Mouse (Mus musculus) G1E (cell line): Measurements from ENCODE around the gene Lpar4. TPM values are rescaled to one million over a fixed set of nuclear protein-coding genes. Genes with fewer than 3 reads are reported as not detected.

Source experiments
- ATAC-seq: 2 replicates; pipeline ENCODE4 v1.8.0; 2016; ENCODE audit warnings: mild to moderate bottlenecking; ENCODE audit not compliant: insufficient number of reproducible peaks, poor library complexity, low FRiP score, severe bottlenecking; ENCODE audit errors: extremely low read depth
- DNase-seq: peaks from one replicate; pipeline ENCODE4 v3.0.0; 2012; ENCODE audit warnings: low spot score
- H3K27me3 ChIP-seq: 2 replicates; pipeline ENCODE4 v1.6.1; 2012; ENCODE audit warnings: mild to moderate bottlenecking, low read length, inconsistent platforms; ENCODE audit not compliant: insufficient read depth
- H3K36me3 ChIP-seq: replicated peaks from 2 replicates; pipeline ENCODE3; 2012; ENCODE audit warnings: mild to moderate bottlenecking, inconsistent platforms
- H3K4me1 ChIP-seq: 2 replicates; pipeline ENCODE4 v1.6.1; 2012; ENCODE audit warnings: low read depth, low read length, inconsistent platforms, mixed read lengths; ENCODE audit not compliant: insufficient read depth
- H3K4me3 ChIP-seq: 2 replicates; pipeline ENCODE4 v1.5.1; 2012; ENCODE audit warnings: low read depth, mild to moderate bottlenecking, inconsistent platforms, low read length, moderate library complexity, mixed read lengths
- H3K9me3 ChIP-seq: replicated peaks from 2 replicates; pipeline ENCODE4 v1.6.1; 2012; ENCODE audit warnings: inconsistent platforms
- CTCF ChIP-seq: IDR thresholded peaks from 2 replicates; pipeline ENCODE4 v1.5.1; 2012; ENCODE audit warnings: low read depth, low read length, inconsistent platforms, mixed read lengths
- GATA1 ChIP-seq: IDR thresholded peaks from 2 replicates; pipeline ENCODE4 v1.6.1; 2012; ENCODE audit warnings: borderline replicate concordance, low read length, inconsistent platforms, mixed read lengths
- GATA2 ChIP-seq: IDR thresholded peaks from 2 replicates; pipeline ENCODE4 v1.6.1; 2012; ENCODE audit warnings: low read depth, low read length, inconsistent platforms, borderline replicate concordance
- POLR2AphosphoS5 ChIP-seq: IDR thresholded peaks from 2 replicates; pipeline ENCODE4 v1.6.1; 2012; ENCODE audit warnings: low read depth, low read length, inconsistent platforms; ENCODE audit not compliant: insufficient replicate concordance
- TAL1 ChIP-seq: conservative IDR thresholded peaks from 2 replicates; pipeline ENCODE4 v1.6.1; 2012; ENCODE audit warnings: low read depth, low read length, inconsistent platforms, mixed read lengths
- polyA plus RNA-seq: library from polyadenylated mRNA; stranded (reverse); fragments of >175 nt; gene quantifications from 2 replicates; pipeline ENCODE4 v1.2.3, GENCODE M21; 2012
- total RNA-seq, 2 experiments: library from RNA; stranded (forward) in 1 of 2; stranded (reverse) in 1 of 2; fragments of 200-1000 nt in 1 of 2; fragments of >200 nt in 1 of 2; fragmentation: Nextera tagmentation in 1 of 2; gene quantifications; 2 replicates each; pipeline ENCODE4 v1.2.3; 2014 to 2017

Lpar4 gene
- total and polyA plus RNA-seq, 3 experiments: 0.33 to 0.38 TPM; not detected in 1

- Histone ChIP-seq H3K9me3 (no peaks in the 10 kb centered on the region), H3K4me1 (no peaks in the 10 kb centered on the region), H3K36me3 (no peaks in the 10 kb centered on the region), H3K4me3 (no peak overlapping the region), H3K27me3 (no peaks in the 10 kb centered on the region)
- no peak for DNase-seq
- TF ChIP-seq GATA1: no peak
- TF ChIP-seq CTCF: no peak
- TF ChIP-seq POLR2AphosphoS5: no peak
- TF ChIP-seq TAL1: no peak
- no peak for TF ChIP-seq GATA2
- no peak for ATAC-seq
Measured at GRCm38 (mm10) chrX:106924572-106924971, 4.1 kb downstream of the Lpar4 start.

GRCm38 (mm10) chrX:106939326-106939725, 18.9 kb downstream of the Lpar4 start:
- H3K4me3 ChIP-seq: no peak overlapping the region
- no peak for ATAC-seq
- TF ChIP-seq TAL1: no peak
- TF ChIP-seq GATA1: no peak
- no peak for TF ChIP-seq POLR2AphosphoS5
- TF ChIP-seq CTCF: no peak
- no peak for TF ChIP-seq GATA2
- no peaks in the 10 kb centered on the region for H3K9me3 ChIP-seq
- no peaks in the 10 kb centered on the region for H3K27me3 ChIP-seq
- no peak for DNase-seq
- H3K4me1 ChIP-seq: no peaks in the 10 kb centered on the region
- no peaks in the 10 kb centered on the region for H3K36me3 ChIP-seq

- Histone ChIP-seq H3K27me3 (no peaks in the 10 kb centered on the region), H3K4me3 (no peak overlapping the region), H3K9me3 (no peaks in the 10 kb centered on the region), H3K4me1 (no peaks in the 10 kb centered on the region), H3K36me3 (no peaks in the 10 kb centered on the region)
- DNase-seq: no peak
- no peak for ATAC-seq
- TF ChIP-seq CTCF: no peak
- TF ChIP-seq POLR2AphosphoS5: no peak
Measured at GRCm38 (mm10) chrX:106950558-106950957, 30.1 kb downstream of the Lpar4 start.

- ATAC-seq: no peak
- no peak for TF ChIP-seq GATA2
- no peak for TF ChIP-seq CTCF
- no peak for TF ChIP-seq GATA1
- TF ChIP-seq POLR2AphosphoS5: no peak
- TF ChIP-seq TAL1: no peak
- H3K27me3 ChIP-seq: no peaks in the 10 kb centered on the region
- H3K4me3 ChIP-seq: no peak overlapping the region
- no peaks in the 10 kb centered on the region for H3K4me1 ChIP-seq
- DNase-seq: no peak
- no peaks in the 10 kb centered on the region for H3K9me3 ChIP-seq
- no peaks in the 10 kb centered on the region for H3K36me3 ChIP-seq
Measured at GRCm38 (mm10) chrX:106951016-106951415, 30.6 kb downstream of the Lpar4 start.

GRCm38 (mm10) chrX:106953840-106954239, 33.4 kb downstream of the Lpar4 start:
- no peaks in the 10 kb centered on the region for H3K4me1 ChIP-seq
- no peaks in the 10 kb centered on the region for H3K9me3 ChIP-seq
- TF ChIP-seq GATA1 (no peak), GATA2 (no peak), TAL1 (no peak), POLR2AphosphoS5 (no peak), CTCF (no peak)
- ATAC-seq: no peak
- no peak for DNase-seq
- H3K4me3 ChIP-seq: no peak overlapping the region
- H3K36me3 ChIP-seq: no peaks in the 10 kb centered on the region
- H3K27me3 ChIP-seq: no peaks in the 10 kb centered on the region

- ATAC-seq: no peak
- no peak for DNase-seq
- Histone ChIP-seq H3K4me3 (no peak overlapping the region), H3K9me3 (no peaks in the 10 kb centered on the region), H3K27me3 (no peaks in the 10 kb centered on the region), H3K4me1 (no peaks in the 10 kb centered on the region), H3K36me3 (no peaks in the 10 kb centered on the region)
- TF ChIP-seq GATA2: no peak
- no peak for TF ChIP-seq TAL1
- no peak for TF ChIP-seq CTCF
- TF ChIP-seq POLR2AphosphoS5: no peak
- TF ChIP-seq GATA1: no peak
Measured at GRCm38 (mm10) chrX:106962233-106962632, 41.8 kb downstream of the Lpar4 start.

GRCm38 (mm10) chrX:106964326-106964725, 43.9 kb downstream of the Lpar4 start:
- ATAC-seq: no peak
- Histone ChIP-seq H3K4me3 (no peak overlapping the region), H3K4me1 (no peaks in the 10 kb centered on the region), H3K27me3 (no peaks in the 10 kb centered on the region), H3K9me3 (no peaks in the 10 kb centered on the region), H3K36me3 (no peaks in the 10 kb centered on the region)
- TF ChIP-seq CTCF: no peak
- no peak for DNase-seq

Other genes with a start within 250 kb of the Lpar4 start
- not detected in 2 replicates for gene Rtl3, start 80.0 kb upstream of the Lpar4 start, total RNA-seq (2014; fragmentation: Nextera tagmentation)
- gene Rtl3, start 80.0 kb upstream of the Lpar4 start, total RNA-seq (2017): 0.05 TPM in 1 of 2 replicates, not detected in the other
- not detected in 2 replicates for gene Rtl3, start 80.0 kb upstream of the Lpar4 start, polyA plus RNA-seq
- gene P2ry10, start 167.9 kb downstream of the Lpar4 start, total RNA-seq (2014; fragmentation: Nextera tagmentation): 28.9 and 29.1 TPM in 2 replicates
- gene P2ry10, start 167.9 kb downstream of the Lpar4 start, total RNA-seq (2017): 4.6 and 4.8 TPM in 2 replicates
- gene P2ry10, start 167.9 kb downstream of the Lpar4 start, polyA plus RNA-seq: 0.10 TPM in 2 replicates
- gene P2ry10b, start 228.3 kb downstream of the Lpar4 start, total RNA-seq (2014; fragmentation: Nextera tagmentation): 8.1 and 10.7 TPM in 2 replicates
- gene P2ry10b, start 228.3 kb downstream of the Lpar4 start, total RNA-seq (2017): 9.2 and 9.8 TPM in 2 replicates
- 0.14 and 0.19 TPM in 2 replicates for gene P2ry10b, start 228.3 kb downstream of the Lpar4 start, polyA plus RNA-seq